Mouse (Mus musculus): ENCODE measurements around the gene Sdk1.

DNA sequence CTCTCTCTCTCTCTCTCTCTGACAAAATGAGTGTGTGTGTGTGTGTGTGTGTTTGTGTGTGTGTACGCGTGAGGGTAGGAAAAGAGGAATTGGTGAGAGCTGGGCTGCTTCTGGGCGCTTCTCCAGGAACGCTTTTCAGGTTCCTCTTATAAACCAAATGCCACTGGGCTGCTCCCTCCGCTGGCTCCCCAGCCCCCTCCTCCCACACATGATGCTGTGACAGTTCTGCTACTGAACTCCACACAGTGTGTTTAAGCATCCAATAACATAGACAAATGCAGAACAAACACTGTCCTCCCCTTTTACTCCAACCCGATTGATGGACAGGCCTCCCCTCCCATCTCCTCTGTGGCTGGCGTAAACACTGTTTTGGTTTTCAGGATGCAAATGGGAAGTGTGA is 513.0 kb downstream of the Sdk1 start:
- TF ChIP-seq GABPA (IDR thresholded peaks at IDR 0.05; ENCODE audit: insufficient replicate concordance, low read depth, low read length) (no peak), SMC3 (IDR thresholded peaks at IDR 0.05; ENCODE audit: low read depth, low read length) (no peak), POLR2A (IDR thresholded peaks at IDR 0.05; ENCODE audit: low read depth, low read length) (no peak), CTCF (conservative IDR thresholded peaks at IDR 0.05 in 1 of 2, IDR thresholded peaks at IDR 0.05 in 1 of 2; ENCODE audit: low read depth in 2 of 2, low read length in 2 of 2) (no peak), MYC (IDR thresholded peaks at IDR 0.05; ENCODE audit: low read depth, low read length) (no peak), USF1 (IDR thresholded peaks at IDR 0.05; ENCODE audit: low read depth, low read length) (no peak), ELF1 (IDR thresholded peaks at IDR 0.05; ENCODE audit: low read depth, low read length) (no peak), MXI1 (IDR thresholded peaks at IDR 0.05; ENCODE audit: low read depth, low read length) (no peak), EP300 (IDR thresholded peaks at IDR 0.05; ENCODE audit: low read length) (no peak)

Measured in CH12.LX (cell line).